Mouse (Mus musculus): ENCODE results near the gene Pola1. TPM values are rescaled to one million over a fixed set of nuclear protein-coding genes. Genes with fewer than 3 reads are reported as not detected.
"Not testable (repeated sequence)": the region's sequence is repeated elsewhere in the genome, so short reads cannot be mapped to it uniquely, and the experiment has no call there.

Pola1 gene
- polyA plus RNA-seq, 1 experiment: 1.7 TPM

DNA sequence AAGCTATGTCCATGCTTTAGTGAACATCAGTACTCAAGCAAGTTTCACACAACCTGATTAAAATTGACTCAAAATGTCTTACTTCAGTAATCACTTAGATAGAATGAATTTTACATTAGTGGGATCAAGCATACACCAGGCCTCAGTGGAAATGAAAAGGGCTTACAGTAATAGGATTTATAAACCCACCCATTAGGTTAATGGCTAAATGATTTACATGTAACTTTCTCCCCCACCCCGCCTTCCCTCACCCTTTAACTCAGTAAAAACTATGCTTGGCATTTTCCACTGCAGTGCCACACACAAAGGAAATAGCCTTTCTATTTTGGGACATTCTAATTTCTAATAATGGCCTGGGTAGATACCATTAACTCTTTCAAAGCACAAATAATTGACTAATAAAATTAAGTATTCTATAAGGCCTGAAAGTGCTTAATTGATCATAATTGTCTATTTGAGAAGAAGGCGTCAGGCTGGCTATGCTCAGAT is 129.0 kb downstream of the Pola1 start:
- Histone ChIP-seq H3K27ac (ENCODE audit: insufficient read depth, low read length) (no peak overlapping the region), H3K4me1 (ENCODE audit: control insufficient read depth, insufficient read depth, low read length) (no peaks in the 10 kb centered on the region), H3K4me3 (ENCODE audit: insufficient read depth, low read length) (no peak overlapping the region)
- TF ChIP-seq CTCF (IDR thresholded peaks at IDR 0.05; ENCODE audit: extremely low read depth, insufficient read depth, low read length) (no peak), POLR2A (IDR thresholded peaks at IDR 0.05; ENCODE audit: extremely low read depth, insufficient read depth, low read length) (no peak)

DNA sequence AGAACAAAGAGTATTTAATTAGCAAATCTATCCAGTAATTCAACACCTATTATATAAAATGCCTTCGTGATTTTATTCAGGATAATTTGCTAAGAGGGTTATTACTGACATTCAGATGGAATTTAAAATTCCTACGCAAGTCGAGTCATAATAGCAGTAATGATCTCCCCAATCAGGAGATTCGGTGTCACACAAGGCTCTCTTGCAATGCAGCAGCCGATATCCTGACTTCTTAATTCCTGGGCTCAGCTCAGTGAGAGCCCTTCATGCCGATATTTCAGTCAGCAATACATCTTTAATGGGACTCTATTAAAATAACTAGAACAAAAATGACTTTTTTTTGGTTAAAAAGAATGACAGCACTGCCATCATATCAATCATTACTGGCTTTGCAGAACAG is 134.4 kb downstream of the Pola1 start:
- H3K27ac ChIP-seq (ENCODE audit: insufficient read depth, low read length): no peak overlapping the region
- no peak overlapping the region for H3K4me3 ChIP-seq (ENCODE audit: insufficient read depth, low read length)
- TF ChIP-seq CTCF (IDR thresholded peaks at IDR 0.05; ENCODE audit: extremely low read depth, insufficient read depth, low read length): no peak
- no peak for TF ChIP-seq POLR2A (IDR thresholded peaks at IDR 0.05; ENCODE audit: extremely low read depth, insufficient read depth, low read length)
- H3K4me1 ChIP-seq (ENCODE audit: control insufficient read depth, insufficient read depth, low read length): no peaks in the 10 kb centered on the region

DNA sequence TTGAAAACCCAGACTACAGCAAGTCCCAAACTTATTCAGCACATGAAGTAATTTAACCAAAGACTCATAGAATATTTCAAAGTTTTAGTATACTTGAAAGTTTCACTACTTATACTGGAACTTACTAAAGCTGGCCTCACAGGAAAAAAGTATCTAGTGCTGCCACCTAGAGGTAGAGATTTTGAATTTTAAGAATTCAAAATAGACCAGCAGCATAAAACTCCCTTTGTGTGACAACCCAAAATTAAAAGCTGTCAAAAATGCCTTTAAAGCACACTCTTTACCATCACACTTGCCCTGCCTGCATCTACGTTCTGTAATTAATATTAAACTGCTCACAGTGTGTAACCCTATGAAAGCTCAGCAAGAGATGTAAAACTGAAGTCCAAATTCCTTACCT is 166.2 kb downstream of the Pola1 start:
- H3K27ac ChIP-seq (ENCODE audit: insufficient read depth, low read length): no peak overlapping the region
- TF ChIP-seq POLR2A (IDR thresholded peaks at IDR 0.05; ENCODE audit: extremely low read depth, insufficient read depth, low read length) (no peak), CTCF (IDR thresholded peaks at IDR 0.05; ENCODE audit: extremely low read depth, insufficient read depth, low read length) (no peak)
- no peak overlapping the region for H3K4me3 ChIP-seq (ENCODE audit: insufficient read depth, low read length)
- no peaks in the 10 kb centered on the region for H3K4me1 ChIP-seq (ENCODE audit: control insufficient read depth, insufficient read depth, low read length)

DNA sequence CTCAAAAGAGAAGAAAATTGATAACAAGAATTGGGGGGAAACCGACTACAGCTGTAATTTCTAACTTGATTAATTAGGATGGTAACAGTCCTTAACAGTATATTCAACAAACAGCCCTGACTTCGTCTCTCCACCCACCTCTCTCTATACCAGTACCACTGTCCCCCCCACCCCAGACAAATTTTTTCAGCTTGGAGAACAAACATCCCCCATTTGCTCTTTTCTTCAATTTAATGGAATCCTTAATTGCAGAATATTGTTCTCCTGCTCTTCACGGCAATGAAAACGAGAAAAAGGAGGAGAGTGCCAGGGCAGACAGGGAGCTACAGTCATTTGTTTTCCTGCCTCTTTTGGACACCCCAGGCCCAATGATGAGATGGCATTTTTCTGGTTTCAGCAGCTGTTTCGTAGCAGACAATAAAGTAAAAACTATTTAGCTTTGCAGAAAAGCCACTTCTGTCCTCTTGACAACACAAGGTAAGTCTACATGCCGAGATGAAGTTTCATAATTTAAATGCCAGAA is 202.2 kb downstream of the Pola1 start:
- Histone ChIP-seq H3K4me3 (ENCODE audit: insufficient read depth, low read length) (no peak overlapping the region), H3K4me1 (ENCODE audit: control insufficient read depth, insufficient read depth, low read length) (no peaks in the 10 kb centered on the region), H3K27ac (ENCODE audit: insufficient read depth, low read length) (no peak overlapping the region)
- TF ChIP-seq POLR2A (IDR thresholded peaks at IDR 0.05; ENCODE audit: extremely low read depth, insufficient read depth, low read length): no peak

DNA sequence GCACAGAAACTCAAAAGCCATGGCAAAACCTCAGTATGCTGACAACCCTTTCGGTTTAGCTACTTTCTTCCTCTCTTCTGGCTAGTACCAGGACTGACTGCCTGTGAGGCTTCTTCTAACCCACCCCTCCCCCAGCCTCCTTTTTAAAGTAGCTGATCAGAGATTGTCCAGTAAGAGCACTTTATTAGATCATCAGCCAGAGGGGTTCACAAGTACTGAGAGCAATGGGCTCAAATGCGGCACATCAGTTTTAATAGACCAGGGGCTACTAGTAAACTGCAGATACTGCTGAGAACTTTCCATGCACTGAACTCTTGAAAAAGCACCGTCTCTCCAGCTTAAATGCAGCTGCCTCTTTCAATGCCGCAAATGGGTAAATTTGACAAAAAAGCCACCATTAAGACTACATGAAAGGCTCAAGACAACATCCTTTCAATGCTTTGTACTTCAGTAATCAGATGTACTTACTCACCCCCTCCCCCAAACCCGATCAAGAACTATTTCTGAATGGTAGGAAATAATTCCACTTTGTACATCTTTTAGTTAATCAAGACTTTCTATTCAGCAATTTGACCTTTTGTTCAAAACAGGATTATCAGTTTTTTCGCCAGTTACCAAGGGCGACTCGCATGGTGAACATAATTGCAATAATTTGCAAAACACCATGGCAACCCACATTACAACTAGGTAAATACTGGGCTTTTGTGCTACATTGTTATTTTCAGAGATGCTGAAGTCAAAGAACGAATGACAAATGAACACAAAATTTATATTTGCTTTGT is 202.8 kb downstream of the Pola1 start:
- H3K4me1 ChIP-seq (ENCODE audit: control insufficient read depth, insufficient read depth, low read length): no peaks in the 10 kb centered on the region
- TF ChIP-seq CTCF (IDR thresholded peaks at IDR 0.05; ENCODE audit: extremely low read depth, insufficient read depth, low read length): no peak
- TF ChIP-seq POLR2A (IDR thresholded peaks at IDR 0.05; ENCODE audit: extremely low read depth, insufficient read depth, low read length): no peak
- H3K4me3 ChIP-seq (ENCODE audit: insufficient read depth, low read length): no peak overlapping the region
- H3K27ac ChIP-seq (ENCODE audit: insufficient read depth, low read length): no peak overlapping the region

DNA sequence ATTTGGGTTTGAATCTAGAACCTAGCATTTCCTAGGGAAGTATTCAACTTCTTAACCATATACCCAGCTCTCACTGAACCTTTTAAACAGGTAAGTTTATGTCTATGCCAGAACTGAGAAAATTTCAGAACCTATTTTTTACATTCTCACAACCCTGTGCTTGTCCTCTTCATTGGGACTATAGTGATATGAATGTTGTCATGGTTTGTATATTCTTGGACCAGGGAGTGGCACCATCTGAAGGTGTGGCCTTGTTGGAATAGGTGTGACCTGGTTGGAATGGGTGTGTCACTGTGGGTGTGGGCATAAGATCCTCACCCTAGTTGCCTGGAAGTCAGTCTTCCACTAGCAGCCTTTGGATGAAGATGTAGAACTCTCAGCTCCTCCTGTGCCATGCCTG is 231.1 kb downstream of the Pola1 start:
- H3K4me3 ChIP-seq (ENCODE audit: insufficient read depth, low read length); H3K27ac ChIP-seq (ENCODE audit: insufficient read depth, low read length); H3K4me1 ChIP-seq (ENCODE audit: control insufficient read depth, insufficient read depth, low read length): not testable (repeated sequence)

DNA sequence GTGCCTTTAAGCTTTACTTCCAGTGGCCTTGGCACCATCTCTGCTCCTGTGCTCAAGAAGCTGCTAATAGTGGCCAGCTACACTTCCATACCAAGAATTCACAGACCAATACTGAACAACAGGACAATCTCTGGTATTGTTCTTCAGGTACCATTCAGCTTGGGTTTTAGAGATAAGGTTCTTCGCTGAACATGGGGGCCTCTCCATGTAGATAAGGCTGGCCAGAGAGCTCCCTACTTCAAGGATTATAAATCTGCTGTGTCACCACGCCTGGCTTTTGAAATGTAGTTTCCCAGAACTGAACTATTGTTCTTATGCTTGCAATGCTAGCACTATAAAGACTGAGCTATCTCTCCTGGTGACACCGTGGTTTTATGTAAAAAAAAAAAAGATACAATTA is 234.9 kb downstream of the Pola1 start:
- Histone ChIP-seq H3K4me1 (ENCODE audit: control insufficient read depth, insufficient read depth, low read length) (no peaks in the 10 kb centered on the region), H3K4me3 (ENCODE audit: insufficient read depth, low read length) (no peak overlapping the region), H3K27ac (ENCODE audit: insufficient read depth, low read length) (no peak overlapping the region)
- TF ChIP-seq CTCF (IDR thresholded peaks at IDR 0.05; ENCODE audit: extremely low read depth, insufficient read depth, low read length) (no peak), POLR2A (IDR thresholded peaks at IDR 0.05; ENCODE audit: extremely low read depth, insufficient read depth, low read length) (no peak)

DNA sequence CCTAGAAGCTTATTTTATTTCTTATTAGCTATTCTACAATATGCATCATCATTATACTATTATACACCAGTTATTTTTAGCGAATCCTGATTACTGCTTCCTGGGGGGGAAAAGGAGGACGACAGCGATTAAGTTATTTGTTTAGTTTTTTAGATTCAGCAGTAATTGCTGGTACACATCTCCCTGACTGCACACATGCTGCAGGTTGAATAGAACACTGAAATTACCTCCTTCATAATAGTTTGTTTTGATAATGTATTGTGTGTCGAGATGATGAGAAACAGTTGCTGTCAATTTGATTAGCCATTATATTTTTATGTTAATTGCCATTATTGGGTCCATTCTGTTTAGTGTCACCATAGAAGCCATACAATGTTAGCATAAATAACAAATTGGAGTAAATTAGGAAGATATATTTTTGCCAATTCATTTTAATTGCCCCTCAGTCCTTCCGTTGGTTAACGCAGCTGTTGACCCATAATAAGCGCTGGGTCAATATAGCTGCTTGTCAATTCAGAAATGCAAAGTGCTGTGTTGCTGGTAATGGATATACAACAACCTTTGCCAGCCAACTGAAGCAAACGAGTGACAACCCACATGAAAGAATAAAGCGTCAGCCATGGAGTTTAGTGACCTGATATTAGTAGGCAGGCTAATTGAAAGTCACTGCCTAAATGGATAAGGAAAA is 254.5 kb downstream of the Pola1 start:
- H3K4me3 ChIP-seq (ENCODE audit: insufficient read depth, low read length): no peak overlapping the region
- no peaks in the 10 kb centered on the region for H3K4me1 ChIP-seq (ENCODE audit: control insufficient read depth, insufficient read depth, low read length)
- TF ChIP-seq POLR2A (IDR thresholded peaks at IDR 0.05; ENCODE audit: extremely low read depth, insufficient read depth, low read length) (no peak), CTCF (IDR thresholded peaks at IDR 0.05; ENCODE audit: extremely low read depth, insufficient read depth, low read length) (no peak)
- H3K27ac ChIP-seq (ENCODE audit: insufficient read depth, low read length): no peak overlapping the region

DNA sequence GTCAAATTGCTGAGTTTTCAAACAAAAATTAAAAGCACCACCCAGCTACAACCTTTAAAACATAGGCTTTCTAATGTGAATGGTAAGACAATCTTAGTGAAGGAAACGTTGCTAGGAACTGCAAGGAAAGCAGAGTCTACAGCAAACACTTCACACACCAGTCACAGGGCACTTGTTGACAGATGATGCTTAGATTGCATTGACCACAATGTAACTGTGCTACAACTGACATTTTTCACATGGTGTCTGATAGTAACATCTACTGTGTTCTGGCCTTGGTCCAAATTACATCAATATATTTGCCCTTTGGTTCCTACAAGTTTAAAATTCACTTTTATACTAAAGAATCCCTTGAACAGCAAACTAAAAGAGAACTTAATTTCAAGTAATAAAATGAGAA is 258.5 kb downstream of the Pola1 start:
- H3K27ac ChIP-seq (ENCODE audit: insufficient read depth, low read length): no peak overlapping the region
- TF ChIP-seq POLR2A (IDR thresholded peaks at IDR 0.05; ENCODE audit: extremely low read depth, insufficient read depth, low read length): no peak
- TF ChIP-seq CTCF (IDR thresholded peaks at IDR 0.05; ENCODE audit: extremely low read depth, insufficient read depth, low read length): no peak
- H3K4me3 ChIP-seq (ENCODE audit: insufficient read depth, low read length): no peak overlapping the region
- H3K4me1 ChIP-seq (ENCODE audit: control insufficient read depth, insufficient read depth, low read length): no peaks in the 10 kb centered on the region

DNA sequence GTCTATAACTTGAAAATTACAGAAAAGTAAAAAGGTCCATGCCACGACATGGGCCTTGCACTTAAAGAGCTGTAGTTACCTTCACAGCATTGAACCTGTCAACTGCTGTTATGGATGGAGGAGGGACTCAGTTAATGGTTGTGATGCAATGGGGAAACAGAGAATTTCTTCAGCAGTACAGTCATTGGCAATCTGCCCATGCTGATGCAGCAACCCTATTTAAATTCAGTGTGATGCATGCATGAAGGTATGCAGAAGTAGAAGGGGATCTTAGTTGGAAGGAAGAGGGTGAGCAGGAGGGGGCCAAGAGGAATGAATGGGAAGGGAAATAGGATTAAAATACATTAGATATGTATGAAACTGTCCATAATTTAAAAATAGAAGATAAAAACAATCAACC is 262.2 kb downstream of the Pola1 start:
- no peaks in the 10 kb centered on the region for H3K4me1 ChIP-seq (ENCODE audit: control insufficient read depth, insufficient read depth, low read length)
- no peak overlapping the region for H3K27ac ChIP-seq (ENCODE audit: insufficient read depth, low read length)
- H3K4me3 ChIP-seq (ENCODE audit: insufficient read depth, low read length): no peak overlapping the region
- TF ChIP-seq CTCF (IDR thresholded peaks at IDR 0.05; ENCODE audit: extremely low read depth, insufficient read depth, low read length): no peak
- no peak for TF ChIP-seq POLR2A (IDR thresholded peaks at IDR 0.05; ENCODE audit: extremely low read depth, insufficient read depth, low read length)
